Mouse (Mus musculus) brain, embryonic 14.5 days (tissue): ENCODE results near the gene E2f6. TPM values are rescaled to one million over a fixed set of nuclear protein-coding genes. Genes with fewer than 3 reads are reported as not detected.

Experiments
- DNase-seq: peaks from one replicate; pipeline ENCODE4 v3.0.0-alpha.2; 2011; ENCODE audit warnings: low read depth
- CTCF ChIP-seq: fragments of 200-500 bp; IDR thresholded peaks from 2 replicates; pipeline ENCODE4 v1.5.1; 2012; ENCODE audit warnings: inconsistent platforms, mild to moderate bottlenecking, moderate library complexity, borderline replicate concordance; ENCODE audit not compliant: insufficient read depth, insufficient read length; ENCODE audit errors: extremely low read depth
- POLR2A ChIP-seq: fragments of 200-500 bp; IDR thresholded peaks from 2 replicates; pipeline ENCODE4 v1.6.1; 2012; ENCODE audit warnings: mild to moderate bottlenecking, inconsistent platforms, borderline replicate concordance; ENCODE audit not compliant: poor library complexity, insufficient read depth, insufficient read length, severe bottlenecking; ENCODE audit errors: extremely low read depth
- polyA plus RNA-seq: library from polyadenylated mRNA; depleted of rRNA; stranded (reverse); fragments of >200 nt; gene quantifications from 2 replicates; pipeline ENCODE4 v1.2.3, GENCODE M21; 2012

Gene E2f6
- polyA plus RNA-seq, 1 experiment = 40.6 TPM

DNA sequence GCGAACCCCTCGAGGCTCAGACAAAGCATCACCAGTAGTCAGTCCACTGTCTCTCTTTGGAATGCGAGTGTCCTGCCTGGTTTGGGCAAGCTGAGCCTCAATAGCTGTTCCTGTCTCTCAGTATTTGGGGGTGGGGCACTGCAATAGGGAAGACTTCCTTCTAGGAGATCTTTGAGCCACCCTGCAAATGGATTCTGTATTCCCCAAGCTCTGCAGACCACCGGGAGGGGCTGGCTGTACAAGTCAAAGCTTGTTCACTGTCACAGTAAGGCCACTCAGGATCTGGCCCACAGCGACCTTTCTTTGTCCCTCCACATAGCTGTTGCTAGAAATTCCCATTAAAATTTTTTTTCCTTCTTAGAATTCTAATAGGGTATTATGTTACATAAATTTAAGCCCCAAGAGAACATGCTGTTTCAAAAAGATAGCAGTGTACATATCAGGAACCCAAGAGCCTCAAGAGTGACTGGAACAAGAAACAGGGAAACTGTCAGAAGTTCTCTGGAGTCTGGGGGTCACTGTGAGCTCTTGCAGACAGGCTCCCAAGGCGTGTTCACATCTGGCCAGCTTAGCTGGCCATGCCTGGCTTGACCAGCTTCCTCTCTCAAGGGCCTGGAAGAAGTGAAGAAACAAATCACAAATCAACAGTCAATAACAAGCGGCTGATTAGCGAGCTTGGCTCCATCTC lies 58.5 kb downstream of the E2f6 start:
- TF ChIP-seq CTCF (no peak), POLR2A (no peak)
- no peak for DNase-seq

DNA sequence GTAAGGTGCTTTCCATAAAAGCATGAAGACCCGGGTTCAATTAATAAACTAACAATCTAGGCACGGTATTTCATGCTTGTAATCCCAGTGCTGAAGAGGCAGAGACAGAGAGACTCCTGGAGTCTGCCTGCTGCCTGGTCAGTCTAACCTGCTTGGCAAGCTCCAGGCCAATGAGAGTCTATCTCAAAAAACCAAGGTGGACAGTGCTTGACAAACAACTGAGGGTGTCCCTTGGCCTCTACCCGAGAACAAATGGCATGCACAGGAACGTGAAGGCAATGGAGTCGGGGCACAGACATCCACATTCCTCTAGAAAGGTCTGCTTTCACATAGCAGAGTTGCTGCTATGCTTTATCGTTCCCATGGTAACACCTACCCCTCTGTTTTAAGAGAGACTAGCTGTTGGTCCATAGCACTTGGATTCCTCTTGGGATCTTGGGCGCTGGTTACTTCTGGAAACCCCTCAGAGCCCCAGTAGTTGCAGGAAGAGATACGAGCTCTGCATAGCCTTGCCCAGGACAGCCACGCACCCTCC lies 59.2 kb downstream of the E2f6 start:
- peak; percentile 24 for DNase-seq
- TF ChIP-seq POLR2A (no peak), CTCF (no peak)

DNA sequence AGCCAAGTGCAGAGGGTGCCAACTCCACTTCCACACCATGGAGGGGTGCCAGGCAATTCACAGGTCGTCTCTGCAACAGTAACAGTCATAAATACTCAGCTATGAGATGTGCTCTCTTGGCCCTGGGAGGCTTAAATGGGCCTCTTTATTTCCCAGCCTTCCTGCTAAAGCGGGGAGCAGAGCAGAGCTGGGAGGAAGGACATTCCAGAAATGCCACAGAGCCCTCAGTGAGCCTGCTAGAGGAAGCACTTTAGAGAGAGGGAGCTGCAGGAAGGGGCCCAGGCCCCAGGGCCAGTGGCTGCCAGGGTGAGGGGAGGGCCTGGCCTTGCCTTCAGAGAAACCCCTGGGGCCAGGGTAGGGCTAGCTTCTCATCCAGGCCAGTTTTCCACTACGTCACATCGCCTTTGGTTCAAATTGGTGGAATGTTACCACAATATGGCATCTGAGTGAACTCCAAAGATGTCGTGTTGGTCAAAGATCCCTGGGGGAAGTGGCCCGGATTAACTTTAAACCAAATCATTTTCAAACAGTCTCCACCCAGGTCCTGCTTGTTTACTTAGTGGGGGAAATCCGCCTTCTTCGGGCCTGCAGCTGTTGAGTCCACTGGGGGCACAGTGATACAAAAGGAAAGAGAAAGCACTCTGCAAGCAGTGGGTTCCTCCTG lies 59.8 kb downstream of the E2f6 start:
- TF ChIP-seq POLR2A (no peak), CTCF (no peak)
- peak; percentile 33 for DNase-seq

DNA sequence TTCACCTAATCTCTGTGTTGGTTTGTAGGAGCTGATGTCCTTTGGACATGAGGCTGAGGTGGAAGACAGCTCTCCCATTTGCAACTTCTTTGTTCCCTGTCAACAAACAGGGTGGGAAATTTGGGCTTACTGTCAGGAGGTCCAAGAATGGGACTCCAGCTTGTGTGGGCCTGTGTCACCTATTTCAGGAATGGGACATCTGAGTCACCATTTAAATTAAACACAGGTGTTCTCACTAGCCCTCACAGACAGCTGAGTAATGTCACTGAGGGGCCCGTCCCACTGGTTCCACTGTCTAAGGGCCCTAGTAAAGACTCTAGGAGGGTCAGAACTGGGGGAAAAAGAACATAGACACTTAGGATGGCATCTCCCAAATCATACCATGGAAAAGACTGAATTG lies 61.2 kb downstream of the E2f6 start:
- no peak for DNase-seq
- TF ChIP-seq POLR2A = no peak
- no peak for TF ChIP-seq CTCF

DNA sequence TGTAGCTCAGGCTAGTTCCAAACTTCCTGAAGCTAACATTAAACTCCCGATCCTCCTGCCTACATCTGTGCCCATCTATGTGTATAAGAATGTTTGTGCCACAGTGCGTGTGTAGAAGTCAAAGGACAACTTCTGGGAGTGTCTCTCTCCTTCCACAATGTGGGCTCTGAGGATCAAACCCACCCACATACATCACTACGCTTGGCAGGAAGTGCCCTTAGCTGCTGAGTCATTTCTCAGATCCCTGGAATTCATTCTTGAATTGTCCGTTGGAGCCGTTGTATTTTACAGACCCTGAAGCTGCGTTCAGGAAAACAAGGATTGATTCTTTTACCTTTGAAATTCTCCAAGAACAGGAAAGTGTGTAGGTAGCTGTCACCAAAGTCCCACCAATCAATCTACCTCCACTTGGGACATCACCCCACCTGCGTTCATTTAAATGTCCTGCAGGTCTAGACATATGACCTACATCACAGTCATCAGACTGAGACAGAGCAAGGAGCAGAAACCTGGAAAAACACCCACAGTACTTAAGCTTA lies 62.2 kb downstream of the E2f6 start:
- no peak for DNase-seq
- TF ChIP-seq POLR2A (no peak), CTCF (no peak)

DNA sequence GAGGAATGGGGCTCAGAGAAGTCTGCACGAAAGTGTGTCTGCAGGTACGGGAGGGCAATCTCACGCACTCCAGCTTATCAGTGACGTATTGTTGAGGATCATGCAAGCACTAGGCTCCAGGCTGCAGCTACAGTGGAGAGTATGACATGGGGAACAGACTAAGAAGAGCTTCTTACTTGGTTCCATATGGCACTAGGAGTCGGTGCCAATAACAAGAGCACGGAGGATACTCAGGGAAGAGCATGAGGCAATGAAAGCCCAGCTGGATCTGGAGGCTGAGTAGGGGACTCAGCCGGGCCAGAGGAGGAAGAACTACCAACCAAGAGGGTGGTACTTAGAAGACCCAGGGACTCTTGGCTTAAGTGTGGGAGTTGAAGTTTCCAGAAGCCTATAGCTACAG lies 62.8 kb downstream of the E2f6 start:
- peak; percentile 38 for DNase-seq
- TF ChIP-seq POLR2A (no peak), CTCF (no peak)

DNA sequence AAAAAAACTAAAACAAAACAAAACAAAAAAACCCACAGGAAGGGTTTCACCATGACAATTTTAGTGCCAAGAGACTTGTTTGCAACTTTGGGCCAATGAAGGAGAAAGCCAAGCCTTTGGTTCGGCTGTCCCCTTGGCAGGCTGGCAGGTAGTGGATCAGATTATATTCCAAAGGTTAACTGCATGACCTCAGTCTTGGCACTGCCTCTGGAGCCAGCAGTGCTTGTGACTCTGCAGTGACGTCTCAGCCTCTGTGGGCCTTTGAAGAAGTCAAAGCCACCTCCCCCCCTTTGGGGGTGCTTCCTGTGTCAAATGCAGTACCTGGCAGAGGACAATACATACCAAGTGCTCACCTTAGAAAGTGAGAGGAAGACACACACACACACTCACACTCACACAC lies 63.3 kb downstream of the E2f6 start:
- TF ChIP-seq CTCF (no peak), POLR2A (no peak)
- no peak for DNase-seq

DNA sequence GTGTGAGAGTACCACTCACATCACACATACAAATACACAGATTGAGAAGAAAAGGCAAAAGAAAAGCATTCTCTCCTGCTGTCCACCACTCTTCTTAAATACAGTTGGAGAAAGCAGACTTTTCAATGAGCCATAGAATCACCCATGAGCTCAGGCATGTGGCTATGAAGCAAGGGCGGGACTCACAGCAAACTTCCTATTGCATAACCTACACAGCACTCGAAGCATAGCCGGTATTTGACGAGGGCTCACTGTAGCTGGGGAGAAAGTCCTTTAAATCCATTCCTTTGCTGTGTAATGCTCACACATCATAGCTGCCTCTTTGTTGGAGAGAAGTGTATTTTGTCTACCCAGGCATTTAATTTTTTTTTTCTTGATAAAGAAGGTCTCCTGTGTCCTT lies 64.5 kb downstream of the E2f6 start:
- no peak for TF ChIP-seq CTCF

DNA sequence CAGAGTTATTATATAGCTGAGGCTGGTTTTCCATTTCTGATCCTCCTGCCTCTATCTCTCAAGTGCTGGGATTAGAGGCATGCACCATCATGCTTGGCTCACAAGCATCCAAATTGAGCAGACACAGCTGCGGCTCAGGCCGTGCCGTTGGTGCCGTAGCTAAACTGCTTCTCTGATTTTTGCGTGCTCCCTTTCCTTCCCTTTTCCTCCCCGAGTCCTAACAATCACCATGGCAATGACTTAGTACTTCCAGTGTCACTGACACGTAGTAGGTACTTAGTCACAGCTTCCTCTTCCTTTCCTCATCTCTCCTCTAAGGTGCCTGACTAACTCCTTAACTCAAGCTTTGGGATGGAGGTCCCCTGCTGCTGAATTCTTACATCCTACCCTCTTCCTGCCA lies 64.9 kb downstream of the E2f6 start:
- peak; percentile 18 for DNase-seq
- TF ChIP-seq POLR2A = no peak
- no peak for TF ChIP-seq CTCF

More for the DNA sequence above, 64.5 kb downstream of the E2f6 start:
- DNase-seq = no peak

DNA sequence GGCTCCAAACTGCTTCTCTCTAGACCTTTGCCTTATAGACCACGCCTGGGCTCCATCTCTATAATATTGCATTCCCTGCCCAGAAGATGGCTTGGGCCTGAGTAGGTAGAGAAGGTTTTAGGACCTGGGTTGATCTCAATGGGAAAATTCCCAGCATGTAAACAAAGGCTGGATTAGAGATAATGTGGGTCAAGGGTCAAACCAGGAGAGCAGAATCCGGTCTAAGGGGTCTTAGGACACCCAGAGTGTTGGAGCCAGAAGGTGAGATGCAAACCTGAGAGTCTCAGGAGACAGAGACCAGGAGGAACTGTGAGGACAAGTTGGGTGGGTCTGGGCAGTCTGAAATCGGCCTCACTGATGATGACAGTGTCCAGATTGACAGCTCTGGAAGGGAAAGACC lies 65.9 kb downstream of the E2f6 start:
- TF ChIP-seq CTCF = no peak
- no peak for TF ChIP-seq POLR2A
- no peak for DNase-seq

DNA sequence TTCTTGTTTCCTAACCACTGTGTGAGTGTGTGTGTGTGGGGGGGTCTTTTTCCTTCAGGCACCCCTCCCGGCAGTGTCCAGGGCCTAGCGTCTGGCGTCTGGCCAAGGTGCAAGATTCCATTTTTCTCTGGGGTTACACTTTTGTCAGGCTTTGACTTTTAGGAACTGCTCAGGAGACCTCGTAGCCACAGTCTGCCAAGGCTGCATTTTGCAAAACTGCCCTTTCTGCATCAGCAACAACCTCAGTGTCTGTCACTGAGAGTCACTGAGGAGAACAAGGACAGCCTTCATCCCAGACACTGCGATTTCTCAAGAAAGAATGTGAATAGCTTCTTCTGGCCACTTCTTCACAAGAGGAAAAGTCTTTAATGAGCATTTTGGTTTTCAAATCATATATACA lies 66.4 kb downstream of the E2f6 start:
- TF ChIP-seq POLR2A (no peak), CTCF (no peak)
- DNase-seq = no peak

DNA sequence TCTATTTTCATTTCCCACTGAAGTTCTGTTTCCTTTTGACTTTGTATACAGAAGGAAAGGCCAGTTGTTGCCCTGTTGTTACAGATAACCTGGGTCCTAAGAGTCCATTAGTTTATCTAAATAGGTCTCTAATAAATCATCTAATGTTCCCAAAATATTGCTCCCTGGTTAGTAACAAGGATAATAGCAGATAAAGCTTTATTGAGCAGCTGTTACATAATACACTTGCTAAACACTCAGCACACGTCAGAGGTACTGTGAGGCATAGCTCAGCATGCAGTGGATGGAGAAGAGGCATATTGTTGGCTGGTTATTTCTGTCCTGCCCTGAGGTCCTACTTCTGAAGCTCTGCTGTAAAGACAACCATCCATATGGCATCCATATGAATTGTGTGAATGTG lies 66.9 kb downstream of the E2f6 start:
- no peak for DNase-seq
- TF ChIP-seq CTCF (no peak), POLR2A (no peak)
